Mouse (Mus musculus): ENCODE results near the gene Plekha8. TPM values are rescaled to one million over a fixed set of nuclear protein-coding genes. Genes with fewer than 3 reads are reported as not detected.

Gene Plekha8
- total RNA-seq, 2 experiments from 2014 or later: 8.1 to 9.1 TPM

DNA sequence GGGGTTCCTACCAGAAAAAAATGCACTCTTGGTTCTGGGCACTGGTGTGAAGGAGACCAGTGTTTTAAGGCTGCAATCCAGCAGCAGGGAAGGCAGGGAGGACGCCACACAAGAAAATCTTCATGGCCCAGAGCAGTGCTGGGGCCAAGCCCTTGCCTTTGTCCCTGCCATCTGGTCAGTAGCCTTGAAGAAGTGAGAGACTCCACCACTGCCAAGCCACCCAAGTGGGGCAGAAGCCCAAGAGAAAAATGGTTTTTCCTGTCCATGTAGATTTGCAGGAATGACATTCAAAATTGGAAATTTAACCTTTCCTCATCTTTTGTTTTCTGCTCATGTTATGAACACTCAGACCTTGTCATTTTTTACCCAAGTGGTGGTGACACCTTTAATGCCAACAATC is 97.3 kb downstream of the Plekha8 start:
- no peak for DNase-seq (ENCODE audit: low spot score in 2 of 2)

DNA sequence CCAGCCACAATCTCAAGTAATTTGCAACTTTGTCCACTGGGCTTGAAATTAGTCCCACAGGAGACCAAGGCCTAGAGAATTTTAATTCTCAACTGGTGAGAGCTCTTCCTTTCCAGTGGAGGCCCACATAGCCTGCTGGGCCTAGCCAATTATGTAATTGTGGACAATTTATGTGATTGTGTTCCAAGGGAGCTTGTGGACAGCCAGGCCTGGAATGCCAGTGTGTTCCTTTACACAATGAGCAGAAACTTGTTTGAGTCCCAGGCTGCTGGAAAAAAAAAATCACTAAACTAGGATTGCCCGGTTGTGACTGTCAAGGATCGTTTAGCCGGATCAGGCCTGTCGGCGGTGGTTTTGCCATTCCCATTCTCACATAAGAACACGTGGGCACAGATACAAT is 98.4 kb downstream of the Plekha8 start:
- no peak for DNase-seq (ENCODE audit: low spot score in 2 of 2)

Other genes starting within 250 kb of the Plekha8 start
- gene Wipf3, start 165.5 kb upstream of the Plekha8 start, total RNA-seq (2021): 1 to 10 TPM; 7.1 to 7.5 TPM
- gene Scrn1, start 28.6 kb upstream of the Plekha8 start, total RNA-seq (2021): 10 to 100 TPM; 11.8 to 12.7 TPM
- 10 to 100 TPM; 31.6 to 35.2 TPM for gene Fkbp14, start 2.2 kb downstream of the Plekha8 start, total RNA-seq (2021)
- gene Mturn, start 86.5 kb downstream of the Plekha8 start, total RNA-seq (2021): 10 to 100 TPM in 1 of 2 experiments, 1 to 10 TPM in 1; 9.7 to 12.9 TPM
- gene Znrf2, start 221.8 kb downstream of the Plekha8 start, total RNA-seq (2021): 10 to 100 TPM; 10.9 to 11.0 TPM

Measured in gastrocnemius, postnatal 4 days (tissue).